Mouse (Mus musculus) lung, postnatal 10 days (tissue): ENCODE measurements around the gene Lrig2.
A peak's percentile ranks its signal among the peaks of the same experiment; 100 is the strongest.

Experiments
- DNase-seq: peaks from one replicate; pipeline ENCODE4 v3.0.0; 2021

Gene Lrig2

GRCm38 (mm10) chr3:104501648-104502047, 10.1 kb downstream of the Lrig2 start:
- DNase-seq, result no peak

- no peak for DNase-seq
Measured at GRCm38 (mm10) chr3:104500881-104501280, 10.8 kb downstream of the Lrig2 start.

DNA sequence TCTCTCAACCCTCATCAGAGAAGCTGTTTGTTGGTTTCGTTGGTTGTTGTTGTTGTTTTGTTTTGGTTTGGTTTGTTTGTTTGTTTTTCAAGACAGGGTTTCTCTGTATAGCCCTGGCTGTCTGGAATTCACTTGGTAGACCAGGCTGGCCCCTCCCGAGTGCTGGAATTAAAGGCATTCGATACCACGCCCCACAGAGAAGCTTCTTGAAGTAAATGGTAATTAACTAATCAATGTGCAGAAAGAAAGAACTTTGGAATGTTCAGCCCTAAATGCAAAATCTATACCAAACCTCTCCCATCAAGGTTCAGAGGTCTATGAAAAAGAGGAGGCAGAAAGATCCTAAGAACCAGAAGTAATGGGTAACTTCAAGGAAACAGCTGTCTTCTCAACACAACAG, 15.5 kb downstream of the Lrig2 start:
- DNase-seq, result no peak

DNA sequence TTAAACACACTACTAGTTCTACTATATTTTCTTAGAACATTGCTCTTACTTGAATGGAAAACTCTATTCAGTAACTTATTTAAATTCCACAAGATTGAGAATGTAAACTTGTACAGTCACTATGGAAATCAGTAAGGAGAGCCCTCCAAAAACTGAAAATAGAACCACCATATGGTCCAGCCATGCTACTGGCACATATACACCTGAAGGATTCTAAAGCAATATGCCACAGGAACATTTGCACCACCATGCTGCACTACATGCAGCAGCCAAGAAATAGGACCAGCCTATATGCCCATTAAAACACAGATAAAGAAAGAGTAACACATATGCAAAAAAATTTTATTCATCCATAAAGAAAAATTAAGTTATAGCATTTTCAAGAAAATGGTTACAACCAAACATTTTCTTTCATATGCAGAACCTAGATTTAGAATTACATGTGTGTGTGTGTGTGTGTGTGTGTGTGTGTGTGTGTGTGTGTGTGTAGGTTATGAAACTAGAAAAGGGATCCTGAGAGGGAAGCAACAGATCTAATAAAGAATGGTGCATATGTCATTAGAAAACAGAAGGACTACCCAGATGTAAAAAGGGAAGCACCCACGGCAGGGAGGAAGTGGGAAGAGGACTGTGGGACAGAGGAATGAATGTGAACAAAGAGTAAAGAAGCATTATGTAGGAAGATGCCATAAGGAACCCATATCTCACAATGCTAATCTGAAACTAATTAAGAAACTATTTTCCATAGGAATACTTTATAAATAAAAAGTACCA, 30.6 kb downstream of the Lrig2 start:
- DNase-seq, result no peak

DNA sequence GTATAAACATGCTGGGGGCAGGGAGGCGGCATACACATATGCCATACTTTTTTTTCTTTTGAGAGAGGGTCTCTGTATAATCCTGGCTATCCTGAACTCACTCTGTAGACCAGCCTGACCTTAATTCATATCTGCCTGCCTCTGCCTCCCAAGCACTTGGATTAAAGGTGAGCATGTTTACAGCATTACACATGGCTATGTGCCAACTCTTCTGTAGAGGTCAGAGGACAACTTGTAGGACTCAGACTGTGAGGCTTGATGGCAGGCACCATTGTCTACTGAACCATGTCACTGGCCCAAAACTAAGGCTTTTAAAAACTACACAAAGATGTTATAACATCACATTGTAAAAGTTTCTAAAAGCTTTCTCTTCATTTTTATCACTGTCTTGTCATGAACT, 33.7 kb downstream of the Lrig2 start:
- no peak for DNase-seq

DNA sequence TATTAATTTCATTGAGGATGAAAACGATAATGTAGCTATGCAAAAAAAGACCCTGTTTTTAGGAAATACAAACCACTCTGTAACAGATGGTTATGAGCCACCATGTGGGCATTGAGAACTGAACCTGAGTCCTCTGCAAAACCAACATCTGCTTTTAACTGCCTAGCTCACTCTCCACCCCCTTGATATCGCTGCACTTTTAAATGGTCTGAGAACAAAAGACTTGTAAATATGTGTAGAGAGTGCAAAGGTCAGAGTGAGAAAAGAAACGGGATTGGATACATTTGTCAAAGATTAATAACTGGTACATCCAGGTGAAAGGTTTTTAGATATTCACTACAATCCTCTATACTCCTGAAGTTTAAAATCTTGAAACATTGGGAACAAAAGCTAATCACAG, 42.3 kb downstream of the Lrig2 start:
- no peak for DNase-seq

- no peak for DNase-seq
Measured at GRCm38 (mm10) chr3:104461226-104461625, 50.5 kb downstream of the Lrig2 start.

DNA sequence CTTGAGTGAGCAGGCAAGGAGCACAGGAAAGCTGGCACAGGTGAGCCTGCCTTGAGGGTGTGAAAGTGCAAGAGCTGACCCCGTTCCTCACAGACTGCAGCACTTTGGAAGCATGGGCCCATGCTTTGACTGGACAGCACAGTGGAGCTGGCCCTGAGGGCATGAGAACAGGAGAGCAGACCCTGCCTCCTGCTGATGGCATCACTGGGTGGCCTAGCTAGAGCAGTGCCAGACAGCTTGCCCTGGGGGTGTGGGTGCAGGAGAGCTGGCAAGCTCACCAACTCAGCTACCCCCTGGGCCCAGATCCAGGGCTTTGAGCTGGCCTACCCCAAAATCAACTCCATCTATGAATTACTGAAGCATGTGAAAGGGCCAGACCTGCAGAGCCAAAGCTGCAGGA, 53.1 kb downstream of the Lrig2 start:
- no peak for DNase-seq

DNA sequence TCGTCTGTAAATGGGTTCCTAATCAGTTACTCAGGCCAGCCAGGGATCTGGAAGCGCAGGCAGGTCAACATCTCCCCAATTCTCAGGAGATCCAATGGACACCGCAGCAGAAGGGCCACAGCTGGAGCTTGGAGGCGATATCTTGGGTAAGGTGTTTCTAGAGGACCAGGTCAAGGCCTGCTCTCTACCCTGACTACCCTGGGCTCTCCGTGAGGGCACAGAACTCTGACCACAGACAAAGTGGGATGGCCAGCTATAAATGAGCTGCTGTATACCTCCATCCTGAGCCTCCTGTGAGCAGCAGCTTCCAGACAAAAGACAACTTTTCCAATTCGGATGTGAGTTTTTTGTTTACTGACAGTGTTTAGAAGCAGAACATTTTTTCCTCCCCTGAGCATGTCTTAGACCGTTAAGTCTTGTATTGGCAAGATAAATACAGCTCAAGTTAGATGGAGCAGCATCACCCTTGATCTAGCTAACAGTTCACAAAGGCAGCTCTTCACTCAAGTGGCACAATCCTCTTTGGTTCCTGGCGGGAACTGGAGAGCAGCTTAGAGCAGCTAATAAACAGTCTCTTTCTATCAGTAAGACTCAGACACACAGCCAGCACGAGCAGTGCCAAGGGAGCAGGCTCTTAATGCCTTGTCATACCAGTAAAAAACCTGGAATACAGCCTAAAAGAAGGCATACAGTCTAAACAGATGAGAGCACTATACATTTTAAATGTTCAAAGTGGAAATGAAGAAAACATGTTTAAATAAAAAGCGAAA, 56.0 kb downstream of the Lrig2 start:
- no peak for DNase-seq

DNA sequence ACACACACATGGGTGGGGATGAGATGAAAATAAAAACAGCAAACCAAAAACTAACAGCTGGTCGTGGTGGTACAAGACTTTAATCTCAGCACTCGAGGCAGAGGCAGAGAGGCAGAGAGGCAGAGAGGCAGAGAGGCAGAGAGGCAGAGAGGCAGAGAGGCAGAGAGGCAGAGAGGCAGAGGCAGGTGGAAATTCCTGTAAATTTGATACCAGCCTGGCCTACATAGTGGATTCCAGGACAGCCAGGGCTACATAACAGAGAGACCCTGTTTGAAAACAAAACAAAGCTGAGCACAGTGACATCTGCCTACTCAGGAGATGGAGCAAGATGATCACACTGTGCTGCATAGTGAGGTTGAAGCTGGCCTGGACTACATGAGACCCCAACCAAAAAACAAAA, 64.5 kb downstream of the Lrig2 start:
- no peak for DNase-seq

GRCm38 (mm10) chr3:104446689-104447088, 65.0 kb downstream of the Lrig2 start:
- no peak for DNase-seq

GRCm38 (mm10) chr3:104445576-104445975, 66.1 kb downstream of the Lrig2 start:
- DNase-seq, result peak; percentile 27

GRCm38 (mm10) chr3:104444946-104445460, 66.7 kb downstream of the Lrig2 start:
- DNase-seq, result no peak

DNA sequence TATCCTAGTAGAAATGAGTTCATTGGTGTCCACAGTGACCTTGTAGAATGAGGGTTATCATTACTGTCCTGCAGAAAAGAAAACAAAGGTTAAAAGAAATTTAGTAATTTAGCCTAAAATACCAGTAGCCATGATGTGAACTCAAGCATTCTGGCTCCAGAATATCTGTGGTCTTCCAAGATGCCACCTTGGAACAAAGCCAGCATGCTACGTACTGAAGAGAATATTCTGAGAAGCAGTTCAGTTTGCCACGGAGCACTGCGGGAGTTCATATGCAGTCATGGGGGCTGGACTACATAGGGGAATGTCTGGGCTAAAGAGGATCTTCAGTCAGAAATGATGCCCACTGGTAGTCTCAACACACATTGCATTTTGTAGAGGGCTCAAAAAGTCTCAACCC, 67.6 kb downstream of the Lrig2 start:
- DNase-seq, result no peak

DNA sequence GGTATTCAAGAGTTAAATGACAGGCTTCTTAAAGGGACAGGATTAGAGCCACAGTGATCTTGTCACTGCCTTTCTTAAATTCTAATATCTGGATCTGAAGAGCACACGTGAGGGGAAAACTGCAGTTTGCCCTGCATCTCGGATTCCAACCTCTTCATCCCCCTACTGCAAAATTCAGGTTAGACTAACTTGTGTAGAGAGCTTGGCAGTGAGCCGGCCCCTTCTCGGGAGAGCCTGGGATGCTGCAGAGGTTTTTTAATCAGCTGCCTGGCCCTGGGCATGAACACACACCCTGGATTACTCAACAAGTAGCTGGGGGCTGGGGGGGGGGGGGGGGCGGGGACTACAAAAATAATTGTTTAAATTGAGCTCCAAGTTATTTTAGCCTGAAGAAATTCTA, 69.4 kb downstream of the Lrig2 start:
- DNase-seq, result peak; percentile 31

GRCm38 (mm10) chr3:104441870-104442283, 69.8 kb downstream of the Lrig2 start:
- DNase-seq, result peak; percentile 98

GRCm38 (mm10) chr3:104441435-104441834, 70.3 kb downstream of the Lrig2 start:
- DNase-seq, result peak; percentile 69

DNA sequence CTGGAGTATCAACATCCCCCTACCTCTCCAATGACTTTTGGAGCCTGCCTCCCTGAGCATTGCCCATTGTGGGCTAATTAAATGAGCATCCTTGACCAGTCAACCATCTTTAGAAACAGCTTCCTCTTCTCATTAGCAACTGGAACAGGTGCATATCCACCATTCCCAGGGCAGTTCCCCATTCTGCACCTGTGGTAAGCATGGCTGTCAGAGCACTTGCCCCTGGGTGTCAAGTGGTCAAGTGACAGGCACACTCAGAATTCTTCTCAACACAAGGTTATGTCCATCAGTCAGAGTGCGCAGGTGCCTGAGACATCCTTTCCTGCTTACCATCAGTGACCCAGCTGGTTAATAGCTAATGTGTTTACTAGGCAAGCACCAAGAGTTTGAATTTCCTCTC, 72.9 kb downstream of the Lrig2 start:
- DNase-seq, result no peak

GRCm38 (mm10) chr3:104437576-104437975, 74.1 kb downstream of the Lrig2 start:
- DNase-seq, result peak; percentile 51

- DNase-seq, result no peak
Measured at GRCm38 (mm10) chr3:104435947-104436346, 75.8 kb downstream of the Lrig2 start.

DNA sequence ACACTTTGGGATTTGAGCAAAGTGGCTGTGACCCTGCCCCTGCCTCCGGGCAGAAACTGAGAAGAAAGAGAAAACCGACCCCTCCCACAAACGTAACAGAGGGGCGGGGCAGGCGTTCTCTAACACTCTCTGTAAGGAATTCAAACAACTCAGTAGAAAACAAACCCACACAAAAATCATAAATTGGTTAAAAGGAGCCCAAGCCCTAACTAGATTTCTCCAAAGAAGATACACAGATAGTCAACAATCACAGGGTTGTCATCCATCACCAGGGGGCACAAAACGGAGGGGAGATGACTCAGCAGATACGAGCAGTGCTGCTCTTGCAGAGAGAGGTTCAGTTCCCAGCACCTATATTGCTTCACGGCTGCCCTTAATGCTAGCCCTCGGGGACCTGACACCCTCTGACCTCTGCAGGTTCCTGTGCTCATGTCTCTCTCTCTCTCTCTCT, 77.4 kb downstream of the Lrig2 start:
- DNase-seq, result peak; percentile 67

DNA sequence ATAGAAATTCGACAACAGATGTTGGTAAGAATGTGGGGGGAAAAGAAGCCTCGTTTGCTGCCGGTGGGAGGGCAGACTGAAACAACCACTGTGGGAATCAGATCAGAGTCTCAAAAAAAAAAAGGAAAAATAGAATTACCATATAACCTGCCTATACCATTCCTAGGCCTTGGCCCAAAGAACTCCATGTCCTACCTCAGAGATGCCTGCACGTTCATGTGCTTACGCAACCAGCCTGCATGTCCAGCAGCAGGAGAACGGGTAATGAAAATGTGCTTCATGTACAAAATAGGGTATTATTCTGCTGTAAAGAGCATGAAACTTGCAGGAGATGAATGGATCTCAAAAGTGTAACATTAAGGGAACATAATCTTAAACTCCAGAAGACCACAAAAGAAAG, 79.1 kb downstream of the Lrig2 start:
- DNase-seq, result no peak

DNA sequence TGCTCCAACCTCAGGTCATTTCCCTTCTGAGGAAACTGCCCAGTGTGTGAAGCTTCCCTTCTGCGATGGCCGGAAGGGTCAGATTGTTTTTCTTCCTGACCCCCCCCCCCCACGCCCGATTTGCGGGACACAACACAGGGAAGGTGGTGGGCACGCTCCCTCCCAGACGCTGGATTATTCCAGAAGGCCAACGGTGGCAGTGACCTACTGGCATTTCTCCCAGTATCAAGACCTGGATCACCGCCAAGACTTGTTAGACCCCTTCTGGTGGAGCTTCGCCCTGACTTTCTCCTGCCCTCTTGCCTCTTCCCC, 79.9 kb downstream of the Lrig2 start:
- DNase-seq, result peak; percentile 76

GRCm38 (mm10) chr3:104431156-104431847, 80.4 kb downstream of the Lrig2 start:
- no peak for DNase-seq
